Mouse (Mus musculus): Measurements from ENCODE around the gene Des. TPM values are rescaled to one million over a fixed set of nuclear protein-coding genes. Genes with fewer than 3 reads are reported as not detected.

The Des gene
- polyA plus RNA-seq, 1 experiment from 2014 or later = 0.86 TPM

DNA sequence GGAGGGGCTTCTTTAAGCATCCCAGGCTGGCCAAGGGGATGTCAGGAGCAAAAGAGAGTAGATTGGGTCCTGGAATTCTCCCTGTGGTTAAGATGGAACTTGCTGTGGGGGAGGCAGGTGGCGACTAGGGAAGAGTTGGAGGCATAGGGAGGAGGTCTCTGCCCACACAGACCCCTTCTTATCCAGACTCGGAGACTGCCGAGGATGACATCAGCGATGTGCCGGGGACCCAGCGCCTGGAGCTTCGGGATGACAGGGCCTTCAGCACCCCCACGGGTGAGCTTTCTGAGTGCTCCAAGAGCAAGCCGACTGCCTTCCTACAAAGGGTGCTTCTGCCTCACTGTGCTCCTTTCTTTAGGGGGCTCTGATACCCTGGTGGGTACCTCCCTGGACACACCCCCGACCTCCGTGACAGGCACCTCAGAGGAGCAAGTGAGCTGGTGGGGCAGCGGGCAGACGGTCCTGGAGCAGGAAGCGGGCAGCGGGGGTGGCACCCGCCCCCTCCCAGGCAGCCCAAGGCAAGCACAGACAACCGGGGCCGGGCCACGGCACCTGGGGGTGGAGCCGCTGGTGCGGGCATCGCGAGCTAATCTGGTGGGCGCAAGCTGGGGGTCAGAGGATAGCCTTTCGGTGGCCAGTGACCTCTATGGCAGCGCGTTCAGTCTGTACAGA lies 24.5 kb downstream of the Des start:
- H3K27me3 ChIP-seq (ENCODE audit: control insufficient read depth, insufficient read depth, low read length) = peaks cover 37% of the 10 kb centered on the region
- ATAC-seq (replicated peaks; ENCODE audit: low FRiP score) = no peak
- no peaks in the 10 kb centered on the region for H3K36me3 ChIP-seq (ENCODE audit: control insufficient read depth, insufficient read depth, low read length)
- peaks cover 29% of the 10 kb centered on the region for H3K4me1 ChIP-seq (replicated peaks; ENCODE audit: control insufficient read depth, insufficient read depth, low read length)
- no peak overlapping the region for H3K9ac ChIP-seq (ENCODE audit: low read length)
- no peak overlapping the region for H3K27ac ChIP-seq (ENCODE audit: low read depth, low read length)
- H3K4me2 ChIP-seq (ENCODE audit: low read depth, low read length, severe bottlenecking) = no peak overlapping the region
- no peaks in the 10 kb centered on the region for H3K9me3 ChIP-seq (ENCODE audit: control insufficient read depth, low read length)
- no peak overlapping the region for H3K4me3 ChIP-seq (ENCODE audit: low read depth, low read length)
- 87% methylated on average over 27 of the region's 27 CpGs for WGBS
- no peak for DNase-seq (ENCODE audit: low spot score)

DNA sequence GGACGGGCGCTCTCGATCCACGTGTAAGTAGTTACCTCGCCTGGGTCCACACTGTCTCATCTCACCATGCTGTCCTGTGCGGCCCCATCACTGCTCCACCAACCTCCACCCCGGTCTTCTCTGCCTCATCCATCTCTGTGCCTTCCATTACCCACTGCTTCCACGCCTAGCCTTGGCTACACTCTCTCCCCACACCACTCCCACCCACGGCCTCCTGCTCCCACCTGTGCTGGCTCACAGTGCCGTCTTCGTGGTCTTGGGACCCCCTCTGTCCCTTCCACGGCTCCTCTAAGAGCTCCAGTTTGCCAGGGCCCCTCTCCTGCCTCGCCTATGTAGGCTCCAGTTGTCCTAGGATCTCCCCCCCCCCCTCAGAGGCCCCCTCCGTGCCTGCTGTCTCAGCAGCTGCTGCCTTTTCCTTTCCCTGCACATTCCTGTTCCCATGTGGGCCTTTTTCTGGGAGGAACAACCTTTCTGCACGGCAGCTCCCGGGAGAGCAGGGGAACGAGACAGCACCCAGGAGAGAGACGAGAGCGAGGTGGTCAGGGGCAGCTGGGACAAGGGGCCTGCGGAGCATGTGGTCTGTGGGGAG lies 25.1 kb downstream of the Des start:
- 79% methylated on average over 20 of the region's 20 CpGs for WGBS
- no peaks in the 10 kb centered on the region for H3K36me3 ChIP-seq (ENCODE audit: control insufficient read depth, insufficient read depth, low read length)
- no peaks in the 10 kb centered on the region for H3K9me3 ChIP-seq (ENCODE audit: control insufficient read depth, low read length)
- no peak overlapping the region for H3K27ac ChIP-seq (ENCODE audit: low read depth, low read length)
- no peak overlapping the region for H3K4me3 ChIP-seq (ENCODE audit: low read depth, low read length)
- ATAC-seq (replicated peaks; ENCODE audit: low FRiP score) (no peak), DNase-seq (ENCODE audit: low spot score) (no peak)
- H3K4me1 ChIP-seq (replicated peaks; ENCODE audit: control insufficient read depth, insufficient read depth, low read length) = peaks cover 29% of the 10 kb centered on the region
- no peak overlapping the region for H3K4me2 ChIP-seq (ENCODE audit: low read depth, low read length, severe bottlenecking)
- H3K9ac ChIP-seq (ENCODE audit: low read length) = no peak overlapping the region
- peaks cover 42% of the 10 kb centered on the region for H3K27me3 ChIP-seq (ENCODE audit: control insufficient read depth, insufficient read depth, low read length)

DNA sequence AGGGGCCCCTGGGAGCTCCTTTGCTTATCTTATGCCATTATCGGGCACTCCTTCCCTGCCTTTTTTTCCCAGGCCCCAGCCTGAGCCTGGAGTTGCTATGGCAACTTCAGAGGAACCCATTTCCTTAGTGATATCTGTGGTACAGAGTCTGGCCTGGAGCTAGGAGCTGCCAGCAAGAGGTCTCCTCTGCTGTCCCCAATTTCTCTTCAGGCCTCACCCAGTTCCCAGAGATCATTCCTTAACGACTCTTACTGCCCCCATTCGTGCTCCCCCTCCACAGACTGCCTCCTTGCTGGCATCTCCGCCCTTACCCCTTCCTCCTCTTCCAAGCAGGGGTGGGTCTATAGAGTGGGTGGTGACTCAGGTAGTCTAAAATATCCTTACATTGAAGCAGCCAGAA lies 26.0 kb downstream of the Des start:
- no peaks in the 10 kb centered on the region for H3K36me3 ChIP-seq (ENCODE audit: control insufficient read depth, insufficient read depth, low read length)
- no peaks in the 10 kb centered on the region for H3K9me3 ChIP-seq (ENCODE audit: control insufficient read depth, low read length)
- DNase-seq (ENCODE audit: low spot score) (no peak), ATAC-seq (replicated peaks; ENCODE audit: low FRiP score) (no peak)
- 48% methylated on average over 4 of the region's 4 CpGs for WGBS
- H3K27ac ChIP-seq (ENCODE audit: low read depth, low read length) = no peak overlapping the region
- H3K27me3 ChIP-seq (ENCODE audit: control insufficient read depth, insufficient read depth, low read length) = peaks cover 42% of the 10 kb centered on the region
- no peak overlapping the region for H3K4me3 ChIP-seq (ENCODE audit: low read depth, low read length)
- H3K4me2 ChIP-seq (ENCODE audit: low read depth, low read length, severe bottlenecking) = no peak overlapping the region
- no peak overlapping the region for H3K9ac ChIP-seq (ENCODE audit: low read length)
- peaks cover 29% of the 10 kb centered on the region for H3K4me1 ChIP-seq (replicated peaks; ENCODE audit: control insufficient read depth, insufficient read depth, low read length)

DNA sequence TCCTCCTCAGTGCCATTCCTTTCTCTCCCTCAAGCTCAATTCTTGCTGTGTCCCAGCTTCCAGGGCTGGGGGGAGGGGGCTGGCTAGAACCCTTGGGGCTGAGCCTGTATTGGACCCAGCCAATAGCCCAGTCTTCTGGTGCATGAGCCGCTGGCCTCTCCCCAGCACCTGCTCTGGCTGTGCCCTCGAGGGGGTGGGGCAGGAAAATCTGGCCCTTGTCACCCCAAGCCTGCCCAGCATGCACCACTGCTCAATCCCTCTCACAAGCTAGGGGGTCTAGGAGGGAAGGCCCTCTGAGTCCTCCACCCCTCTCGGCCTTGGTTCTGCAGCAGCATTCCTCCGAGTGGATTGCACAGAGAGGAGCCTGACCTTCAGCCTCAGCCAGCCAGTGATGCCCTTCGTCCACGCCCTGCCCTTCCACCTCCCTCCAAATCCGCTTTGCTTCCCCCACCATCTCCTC lies 27.4 kb downstream of the Des start:
- peak overlapping the region; percentile 24; the same call in 1 of the 2 replicates for H3K4me3 ChIP-seq (ENCODE audit: low read depth, low read length)
- H3K9me3 ChIP-seq (ENCODE audit: control insufficient read depth, low read length) = no peaks in the 10 kb centered on the region
- 11% methylated on average over 7 of the region's 7 CpGs for WGBS
- H3K27ac ChIP-seq (ENCODE audit: low read depth, low read length) = no peak overlapping the region
- H3K9ac ChIP-seq (ENCODE audit: low read length) = no peak overlapping the region
- DNase-seq (ENCODE audit: low spot score) (no peak), ATAC-seq (replicated peaks; ENCODE audit: low FRiP score) (0 out of 2 replicates have a peak, but pooled peaks have one; percentile 16)
- H3K4me2 ChIP-seq (ENCODE audit: low read depth, low read length, severe bottlenecking) = no peak overlapping the region; the same call in 1 of the 2 replicates
- peaks cover 24% of the 10 kb centered on the region for H3K4me1 ChIP-seq (replicated peaks; ENCODE audit: control insufficient read depth, insufficient read depth, low read length)
- peaks cover 42% of the 10 kb centered on the region for H3K27me3 ChIP-seq (ENCODE audit: control insufficient read depth, insufficient read depth, low read length)
- no peaks in the 10 kb centered on the region for H3K36me3 ChIP-seq (ENCODE audit: control insufficient read depth, insufficient read depth, low read length)

DNA sequence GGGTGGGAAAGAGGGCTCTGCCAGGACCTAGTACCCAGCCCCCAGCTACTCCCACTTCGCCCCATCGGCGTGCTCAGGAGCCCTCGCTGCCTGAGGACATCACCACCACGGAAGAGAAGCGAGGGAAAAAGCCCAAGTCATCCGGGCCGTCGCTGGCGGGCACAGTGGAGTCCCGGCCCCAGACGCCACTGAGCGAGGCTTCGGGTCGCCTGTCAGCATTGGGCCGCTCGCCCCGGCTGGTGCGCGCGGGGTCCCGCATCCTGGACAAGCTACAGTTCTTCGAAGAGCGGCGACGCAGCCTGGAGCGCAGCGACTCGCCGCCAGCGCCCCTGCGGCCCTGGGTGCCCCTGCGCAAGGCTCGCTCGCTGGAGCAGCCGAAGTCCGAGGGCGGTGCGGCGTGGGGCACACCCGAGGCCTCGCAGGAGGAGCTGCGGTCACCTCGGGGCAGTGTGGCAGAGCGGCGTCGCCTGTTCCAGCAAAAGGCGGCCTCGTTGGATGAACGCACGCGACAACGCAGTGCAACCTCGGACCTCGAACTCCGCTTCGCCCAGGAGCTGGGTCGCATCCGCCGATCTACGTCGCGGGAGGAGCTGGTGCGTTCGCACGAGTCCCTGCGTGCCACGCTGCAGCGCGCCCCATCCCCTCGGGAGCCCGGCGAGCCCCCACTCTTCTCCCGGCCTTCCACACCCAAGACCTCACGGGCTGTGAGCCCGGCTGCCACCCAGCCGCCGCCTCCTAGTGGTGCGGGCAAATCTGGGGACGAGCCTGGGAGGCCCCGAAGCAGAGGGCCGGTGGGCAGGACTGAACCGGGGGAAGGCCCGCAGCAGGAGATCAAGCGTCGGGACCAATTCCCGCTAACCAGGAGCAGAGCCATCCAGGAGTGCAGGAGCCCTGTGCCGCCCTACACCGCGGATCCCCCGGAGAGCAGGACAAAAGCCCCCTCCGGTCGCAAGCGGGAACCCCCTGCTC lies 28.1 kb downstream of the Des start:
- peak overlapping the region; percentile 39; the same call in 1 of the 2 replicates for H3K9ac ChIP-seq (ENCODE audit: low read length)
- ATAC-seq (replicated peaks; ENCODE audit: low FRiP score) (no peak), DNase-seq (ENCODE audit: low spot score) (peak; percentile 69)
- H3K9me3 ChIP-seq (ENCODE audit: control insufficient read depth, low read length) = no peaks in the 10 kb centered on the region
- peak overlapping the region; percentile 37 for H3K4me2 ChIP-seq (ENCODE audit: low read depth, low read length, severe bottlenecking)
- H3K4me1 ChIP-seq (replicated peaks; ENCODE audit: control insufficient read depth, insufficient read depth, low read length) = peaks cover 23% of the 10 kb centered on the region
- H3K36me3 ChIP-seq (ENCODE audit: control insufficient read depth, insufficient read depth, low read length) = no peaks in the 10 kb centered on the region
- H3K4me3 ChIP-seq (ENCODE audit: low read depth, low read length) = peak overlapping the region; percentile 24
- H3K27me3 ChIP-seq (ENCODE audit: control insufficient read depth, insufficient read depth, low read length) = peaks cover 42% of the 10 kb centered on the region
- WGBS = 4% methylated on average over 94 of the region's 94 CpGs
- no peak overlapping the region for H3K27ac ChIP-seq (ENCODE audit: low read depth, low read length)

DNA sequence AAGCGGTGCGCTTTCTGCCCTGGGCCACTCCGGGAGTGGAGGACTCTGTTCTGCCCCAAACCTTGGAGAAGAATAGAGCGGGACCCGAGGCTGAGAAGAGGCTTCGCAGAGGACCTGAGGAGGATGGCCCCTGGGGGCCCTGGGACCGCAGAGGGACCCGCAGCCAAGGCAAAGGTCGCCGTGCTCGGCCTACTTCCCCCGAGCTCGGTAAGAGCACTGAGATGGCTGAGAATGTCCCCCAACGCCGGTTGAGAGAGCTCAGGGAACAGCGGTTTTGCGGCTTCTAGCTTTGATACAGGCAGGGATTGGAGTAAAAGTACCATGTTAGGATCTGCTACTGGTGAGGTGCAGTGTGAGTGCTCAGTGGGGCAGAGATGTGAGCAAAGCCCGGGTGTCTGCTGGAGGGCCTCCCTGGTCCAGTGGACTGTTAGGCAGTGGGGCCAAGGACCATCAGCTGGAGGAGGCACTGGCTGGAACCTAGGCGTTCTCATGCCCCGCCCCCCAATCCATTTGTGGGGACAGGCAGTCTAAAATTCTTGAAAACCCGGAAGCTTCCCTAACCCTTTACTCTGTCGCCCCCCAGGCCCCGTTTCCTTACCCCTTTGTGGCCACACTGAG lies 28.9 kb downstream of the Des start:
- DNase-seq (ENCODE audit: low spot score) = no peak
- H3K4me3 ChIP-seq (ENCODE audit: low read depth, low read length) = peak overlapping the region; percentile 24; the same call in 1 of the 2 replicates
- H3K36me3 ChIP-seq (ENCODE audit: control insufficient read depth, insufficient read depth, low read length) = no peaks in the 10 kb centered on the region
- ATAC-seq (replicated peaks; ENCODE audit: low FRiP score) = no peak
- no peak overlapping the region for H3K27ac ChIP-seq (ENCODE audit: low read depth, low read length)
- peaks cover 23% of the 10 kb centered on the region for H3K4me1 ChIP-seq (replicated peaks; ENCODE audit: control insufficient read depth, insufficient read depth, low read length)
- H3K9me3 ChIP-seq (ENCODE audit: control insufficient read depth, low read length) = no peaks in the 10 kb centered on the region
- no peak overlapping the region for H3K9ac ChIP-seq (ENCODE audit: low read length)
- peaks cover 42% of the 10 kb centered on the region for H3K27me3 ChIP-seq (ENCODE audit: control insufficient read depth, insufficient read depth, low read length)
- 14% methylated on average over 23 of the region's 23 CpGs for WGBS
- H3K4me2 ChIP-seq (ENCODE audit: low read depth, low read length, severe bottlenecking) = peak overlapping the region; percentile 37; the same call in 1 of the 2 replicates

DNA sequence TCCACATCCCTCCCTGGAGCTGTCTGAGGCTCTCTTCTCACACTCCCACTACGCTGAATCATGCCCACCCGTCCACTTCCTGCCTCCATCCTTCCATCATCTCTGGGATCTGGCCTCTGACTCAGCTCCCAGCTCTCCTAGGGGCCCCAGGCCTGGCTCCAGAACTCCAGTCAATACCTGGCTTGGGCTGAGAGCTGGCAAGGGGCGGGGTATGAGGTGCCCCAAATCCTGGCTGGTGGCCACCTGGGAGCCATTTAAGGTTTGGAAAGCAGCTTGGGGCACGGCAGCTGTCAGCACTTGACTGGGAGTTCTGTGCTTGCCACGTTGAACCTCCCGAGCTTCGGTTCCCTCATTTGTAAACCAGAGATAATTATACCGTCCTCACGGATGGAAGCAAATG lies 33.0 kb downstream of the Des start:
- DNase-seq (ENCODE audit: low spot score) = no peak
- Histone ChIP-seq H3K4me1 (replicated peaks; ENCODE audit: control insufficient read depth, insufficient read depth, low read length) (peaks cover 7% of the 10 kb centered on the region), H3K36me3 (ENCODE audit: control insufficient read depth, insufficient read depth, low read length) (no peaks in the 10 kb centered on the region), H3K9me3 (ENCODE audit: control insufficient read depth, low read length) (no peaks in the 10 kb centered on the region), H3K4me2 (ENCODE audit: low read depth, low read length, severe bottlenecking) (no peak overlapping the region), H3K4me3 (ENCODE audit: low read depth, low read length) (no peak overlapping the region), H3K9ac (ENCODE audit: low read length) (0 out of 2 replicates have a peak overlapping the region, but pooled peaks have one; percentile 2), H3K27ac (ENCODE audit: low read depth, low read length) (no peak overlapping the region), H3K27me3 (ENCODE audit: control insufficient read depth, insufficient read depth, low read length) (peaks cover 19% of the 10 kb centered on the region)
- WGBS = 77% methylated on average over 9 of the region's 9 CpGs
- no peak for ATAC-seq (replicated peaks; ENCODE audit: low FRiP score)

DNA sequence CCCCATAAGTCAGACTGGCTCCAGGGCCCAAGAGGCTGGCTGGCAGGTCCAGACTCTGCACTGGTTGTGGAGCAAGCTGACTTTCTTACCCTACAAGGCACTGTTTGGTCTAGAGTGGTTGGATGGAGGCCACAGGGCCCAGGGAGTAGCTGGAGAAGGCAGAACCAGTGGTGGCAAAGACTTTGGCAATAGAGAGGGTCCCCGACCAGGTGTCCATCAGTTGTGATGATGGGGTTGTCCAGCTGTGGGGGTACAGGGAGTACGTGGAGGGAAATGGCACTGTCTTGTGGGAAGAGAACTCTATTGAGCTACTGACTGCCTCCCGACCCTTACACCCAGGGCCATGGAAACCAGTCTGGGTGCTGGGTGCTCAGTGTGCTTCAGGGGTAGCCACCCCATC lies 33.7 kb downstream of the Des start:
- Histone ChIP-seq H3K9ac (ENCODE audit: low read length) (no peak overlapping the region), H3K9me3 (ENCODE audit: control insufficient read depth, low read length) (no peaks in the 10 kb centered on the region), H3K4me2 (ENCODE audit: low read depth, low read length, severe bottlenecking) (no peak overlapping the region), H3K27ac (ENCODE audit: low read depth, low read length) (no peak overlapping the region), H3K4me3 (ENCODE audit: low read depth, low read length) (no peak overlapping the region), H3K4me1 (replicated peaks; ENCODE audit: control insufficient read depth, insufficient read depth, low read length) (no peaks in the 10 kb centered on the region; the same call in 1 of the 2 replicates), H3K27me3 (ENCODE audit: control insufficient read depth, insufficient read depth, low read length) (peaks cover 12% of the 10 kb centered on the region), H3K36me3 (ENCODE audit: control insufficient read depth, insufficient read depth, low read length) (no peaks in the 10 kb centered on the region)
- WGBS = 81% methylated on average over 3 of the region's 3 CpGs
- no peak for ATAC-seq (replicated peaks; ENCODE audit: low FRiP score)
- DNase-seq (ENCODE audit: low spot score) = no peak
